Mouse (Mus musculus) megakaryocyte, embryonic 14.5 days (primary cell): ENCODE results near the gene Dync1li2. TPM values are rescaled to one million over a fixed set of nuclear protein-coding genes. Genes with fewer than 3 reads are reported as not detected.

ENCODE experiments used
- H3K27me3 ChIP-seq: replicated peaks from 2 replicates; pipeline ENCODE3; 2012; ENCODE audit warnings: inconsistent platforms
- H3K36me3 ChIP-seq: replicated peaks from 2 replicates; pipeline ENCODE3; 2012; ENCODE audit warnings: low read length, inconsistent platforms, mixed read lengths
- H3K4me1 ChIP-seq: 2 replicates; pipeline ENCODE4 v1.6.1; 2012; ENCODE audit warnings: inconsistent platforms
- H3K4me3 ChIP-seq: replicated peaks from 2 replicates; pipeline ENCODE3; 2012; ENCODE audit warnings: moderate library complexity, mild to moderate bottlenecking, inconsistent platforms
- H3K9me3 ChIP-seq: 2 replicates; pipeline ENCODE4 v1.6.1; 2012; ENCODE audit warnings: inconsistent platforms
- FLI1 ChIP-seq: IDR thresholded peaks from 2 replicates; pipeline ENCODE4 v1.6.1; 2012; ENCODE audit warnings: low read length, inconsistent platforms, mixed read lengths
- GATA1 ChIP-seq: IDR thresholded peaks from 3 replicates; pipeline ENCODE4 v1.6.1; 2012; ENCODE audit warnings: mixed read lengths, low read length, inconsistent platforms, borderline replicate concordance
- polyA plus RNA-seq: library from polyadenylated mRNA; stranded (reverse); fragments of >175 nt; gene quantifications from 2 replicates; pipeline ENCODE4 v1.2.3, GENCODE M21; 2012; ENCODE audit warnings: low replicate concordance; ENCODE audit not compliant: insufficient read depth

Dync1li2 gene
- 5.1 and 12.1 TPM in 2 replicates for polyA plus RNA-seq

- H3K36me3 ChIP-seq: peaks cover 38% of the 10 kb centered on the region
- peaks cover 3% of the 10 kb centered on the region for H3K27me3 ChIP-seq
- no peaks in the 10 kb centered on the region for H3K9me3 ChIP-seq
- H3K4me3 ChIP-seq: peak within 1 kb of the TSS; percentile 93
- TF ChIP-seq GATA1 (no peak), FLI1 (no peak)
- H3K4me1 ChIP-seq: peaks cover 31% of the 10 kb centered on the region
These were observed at the start of gene Dync1li2 for GRCm38 (mm10) chr8:104442299-104443124. Gene Dync1li2, minus strand, starts transcription at chr8:104443047.

- TF ChIP-seq FLI1: no peak
- TF ChIP-seq GATA1: no peak
- Histone ChIP-seq H3K4me3 (no peak overlapping the region), H3K4me1 (no peaks in the 10 kb centered on the region), H3K27me3 (peaks cover 12% of the 10 kb centered on the region), H3K9me3 (no peaks in the 10 kb centered on the region), H3K36me3 (no peaks in the 10 kb centered on the region)
These were observed 36.2 kb upstream of the Dync1li2 start for GRCm38 (mm10) chr8:104479091-104479490.

- Histone ChIP-seq H3K4me3 (no peak overlapping the region), H3K4me1 (no peaks in the 10 kb centered on the region), H3K36me3 (no peaks in the 10 kb centered on the region), H3K9me3 (0 out of 2 replicates have a peak, but pooled peaks cover 3% of the 10 kb centered on the region), H3K27me3 (peaks cover 2% of the 10 kb centered on the region)
- TF ChIP-seq FLI1: no peak
- TF ChIP-seq GATA1: no peak
These were observed 29.6 kb upstream of the Dync1li2 start for GRCm38 (mm10) chr8:104472465-104472864.

GRCm38 (mm10) chr8:104467463-104467862, 24.6 kb upstream of the Dync1li2 start:
- H3K4me1 ChIP-seq: no peaks in the 10 kb centered on the region
- H3K4me3 ChIP-seq: no peak overlapping the region
- TF ChIP-seq FLI1 (no peak), GATA1 (no peak)
- H3K9me3 ChIP-seq: 0 out of 2 replicates have a peak, but pooled peaks cover 3% of the 10 kb centered on the region
- H3K27me3 ChIP-seq: no peaks in the 10 kb centered on the region
- H3K36me3 ChIP-seq: no peaks in the 10 kb centered on the region

GRCm38 (mm10) chr8:104452177-104452576, 9.3 kb upstream of the Dync1li2 start:
- Histone ChIP-seq H3K36me3 (no peaks in the 10 kb centered on the region), H3K4me1 (0 out of 2 replicates have a peak, but pooled peaks cover 3% of the 10 kb centered on the region), H3K9me3 (0 out of 2 replicates have a peak, but pooled peaks cover 3% of the 10 kb centered on the region), H3K4me3 (no peak overlapping the region), H3K27me3 (peaks cover 5% of the 10 kb centered on the region)
- TF ChIP-seq GATA1: no peak

- H3K36me3 ChIP-seq: no peaks in the 10 kb centered on the region
- peaks cover 8% of the 10 kb centered on the region for H3K27me3 ChIP-seq
- no peak overlapping the region for H3K4me3 ChIP-seq
- no peaks in the 10 kb centered on the region for H3K9me3 ChIP-seq
- TF ChIP-seq GATA1: no peak
- no peak for TF ChIP-seq FLI1
- no peaks in the 10 kb centered on the region for H3K4me1 ChIP-seq
These were observed 5.9 kb upstream of the Dync1li2 start for GRCm38 (mm10) chr8:104448796-104449195.

GRCm38 (mm10) chr8:104446016-104446415, 3.2 kb upstream of the Dync1li2 start:
- no peak for TF ChIP-seq FLI1
- no peak for TF ChIP-seq GATA1
- peaks cover 3% of the 10 kb centered on the region for H3K36me3 ChIP-seq
- H3K4me3 ChIP-seq: no peak overlapping the region
- peaks cover 17% of the 10 kb centered on the region for H3K4me1 ChIP-seq
- H3K27me3 ChIP-seq: peaks cover 8% of the 10 kb centered on the region
- no peaks in the 10 kb centered on the region for H3K9me3 ChIP-seq

GRCm38 (mm10) chr8:104445248-104445647, 2.4 kb upstream of the Dync1li2 start:
- Histone ChIP-seq H3K4me1 (peaks cover 25% of the 10 kb centered on the region), H3K4me3 (no peak overlapping the region), H3K9me3 (no peaks in the 10 kb centered on the region), H3K27me3 (peaks cover 6% of the 10 kb centered on the region), H3K36me3 (peaks cover 10% of the 10 kb centered on the region)
- TF ChIP-seq GATA1 (no peak), FLI1 (no peak)

GRCm38 (mm10) chr8:104443125-104443679, 355 bp upstream of the Dync1li2 start:
- Histone ChIP-seq H3K36me3 (peaks cover 31% of the 10 kb centered on the region), H3K4me3 (peak overlapping the region; percentile 93), H3K27me3 (peaks cover 3% of the 10 kb centered on the region), H3K9me3 (no peaks in the 10 kb centered on the region), H3K4me1 (peaks cover 31% of the 10 kb centered on the region)
- TF ChIP-seq GATA1: no peak
- no peak for TF ChIP-seq FLI1

- no peak for TF ChIP-seq GATA1
- no peak for TF ChIP-seq FLI1
- no peaks in the 10 kb centered on the region for H3K9me3 ChIP-seq
These were observed 1.2 kb downstream of the Dync1li2 start for GRCm38 (mm10) chr8:104441613-104442012.

More at GRCm38 (mm10) chr8:104441613-104442012, 1.2 kb downstream of the Dync1li2 start:
- H3K36me3 ChIP-seq: peaks cover 47% of the 10 kb centered on the region
- H3K4me1 ChIP-seq: peaks cover 31% of the 10 kb centered on the region
- H3K27me3 ChIP-seq: peaks cover 2% of the 10 kb centered on the region
- H3K4me3 ChIP-seq: peak overlapping the region; percentile 93
